Mouse (Mus musculus): ENCODE data around the gene Usp51.
"Not testable (repeated sequence)": the region's sequence is repeated elsewhere in the genome, so short reads cannot be mapped to it uniquely, and the experiment has no call there.

The Usp51 gene

DNA sequence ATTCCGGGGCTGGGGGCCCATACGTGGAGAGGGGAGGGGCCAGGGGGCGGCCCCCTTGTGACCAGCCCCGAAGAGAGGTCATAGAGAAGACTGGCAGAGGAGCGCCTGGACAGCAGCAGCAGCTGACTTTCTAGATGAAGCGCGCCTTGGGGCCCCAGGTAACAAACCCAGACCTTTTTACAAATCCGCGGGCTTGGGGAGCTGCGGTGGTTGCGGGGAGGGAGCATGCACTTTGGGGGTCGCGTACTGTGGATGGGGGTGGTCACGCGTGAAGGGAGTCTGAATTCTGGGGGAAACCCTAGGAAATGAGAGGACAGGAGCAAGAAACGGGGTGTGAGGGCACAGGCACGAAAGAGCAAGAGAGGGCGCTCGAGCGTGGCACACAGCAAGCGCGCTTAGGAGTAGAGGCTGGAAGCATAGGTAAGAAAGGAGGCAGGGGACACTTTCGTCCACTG lies at the start of gene Usp51:
Gene Usp51, plus strand, starts transcription at position 83 of the 455 bp plus-strand sequence.
- DNase-seq (ENCODE audit: low spot score), result peak; percentile 35

DNA sequence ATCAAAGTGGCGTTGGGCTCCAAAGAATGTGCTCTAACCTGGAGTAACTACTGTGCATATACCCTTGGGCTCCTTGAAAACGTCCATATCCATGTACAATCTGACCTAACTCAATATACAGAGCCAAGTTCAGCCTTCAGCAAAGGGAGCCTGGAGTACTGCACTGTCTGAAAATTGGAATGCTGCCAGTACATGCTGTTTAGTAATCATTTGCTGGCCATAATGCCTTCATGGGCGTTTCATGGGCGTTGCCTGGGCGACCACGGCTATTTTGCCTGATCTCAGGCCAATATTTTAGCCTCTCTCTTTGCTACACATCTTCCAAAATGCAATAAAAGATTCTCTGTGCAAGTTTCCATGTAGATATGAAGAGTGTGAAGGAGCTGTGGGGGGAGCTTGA lies 36.7 kb upstream of the Usp51 start:
- peak; percentile 36 for DNase-seq (ENCODE audit: low spot score)

DNA sequence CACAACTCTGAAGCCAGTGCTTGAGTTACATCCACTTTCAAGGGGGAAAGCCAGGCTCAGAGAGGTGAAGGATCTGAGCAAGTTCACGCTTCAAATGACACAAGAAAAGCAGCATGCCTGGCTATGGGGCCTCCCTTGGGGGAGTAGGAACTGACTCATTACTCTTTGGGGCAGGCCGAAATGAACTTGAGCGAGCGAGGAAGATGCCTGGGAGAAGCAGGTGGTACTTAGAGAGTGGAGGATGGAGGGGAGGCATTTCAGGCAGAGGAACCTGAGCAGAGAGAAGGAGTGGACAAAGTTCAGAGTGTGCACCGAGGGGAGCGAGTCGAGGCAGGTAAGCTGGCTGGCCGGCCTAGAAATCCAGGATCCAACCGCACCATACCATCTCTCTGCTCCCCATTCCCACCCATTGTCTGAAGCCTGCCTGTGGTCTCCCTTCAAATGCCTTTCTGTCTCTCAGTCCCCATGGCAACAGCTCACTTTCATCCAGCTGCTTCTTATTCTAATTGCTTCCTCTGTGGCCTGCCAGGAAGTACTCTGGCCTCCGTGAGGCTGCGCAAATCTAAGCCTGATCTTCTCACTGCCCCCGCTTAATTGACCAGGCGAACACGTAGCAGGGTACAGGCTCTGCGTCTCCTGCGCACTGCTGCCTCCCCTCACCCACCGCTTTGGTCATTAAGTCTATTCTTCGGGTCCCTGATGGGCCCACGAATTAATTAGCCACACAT lies 32.6 kb upstream of the Usp51 start:
- not testable (repeated sequence) for DNase-seq (ENCODE audit: low spot score)

- peak; percentile 63 for DNase-seq (ENCODE audit: low spot score)
Observed at GRCm38 (mm10) chrX:152974204-152974661, 32.0 kb upstream of the Usp51 start.

GRCm38 (mm10) chrX:152976538-152976937 lies 29.7 kb upstream of the Usp51 start:
- no peak for DNase-seq (ENCODE audit: low spot score)

- DNase-seq (ENCODE audit: low spot score), result no peak
Observed at GRCm38 (mm10) chrX:152985009-152985408, 21.3 kb upstream of the Usp51 start.

DNA sequence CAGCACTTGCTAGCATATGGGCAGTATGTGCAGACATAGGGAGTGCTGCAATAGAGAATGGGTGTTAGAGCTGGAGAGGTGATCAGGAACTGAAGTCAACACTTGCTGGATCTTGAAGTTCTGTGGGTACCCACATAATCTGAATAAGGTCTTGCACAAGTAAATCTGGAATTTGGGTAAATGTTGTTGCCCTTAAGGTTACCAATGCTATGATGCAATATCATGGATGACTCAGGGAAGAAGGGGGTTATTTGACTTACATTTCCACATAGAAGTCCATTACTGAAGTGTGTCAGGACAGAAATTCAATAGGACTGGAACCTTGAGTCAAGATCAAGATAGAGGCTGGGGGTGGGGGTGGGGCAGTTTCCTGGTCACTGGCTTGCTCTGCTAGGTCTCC lies 16.4 kb upstream of the Usp51 start:
- not testable (repeated sequence) for DNase-seq (ENCODE audit: low spot score)

- not testable (repeated sequence) for DNase-seq (ENCODE audit: low spot score)
Observed at GRCm38 (mm10) chrX:152996105-152996504, 10.2 kb upstream of the Usp51 start.

GRCm38 (mm10) chrX:153007021-153007684 lies 884 bp downstream of the Usp51 start:
- peak; percentile 72 for DNase-seq (ENCODE audit: low spot score)

DNA sequence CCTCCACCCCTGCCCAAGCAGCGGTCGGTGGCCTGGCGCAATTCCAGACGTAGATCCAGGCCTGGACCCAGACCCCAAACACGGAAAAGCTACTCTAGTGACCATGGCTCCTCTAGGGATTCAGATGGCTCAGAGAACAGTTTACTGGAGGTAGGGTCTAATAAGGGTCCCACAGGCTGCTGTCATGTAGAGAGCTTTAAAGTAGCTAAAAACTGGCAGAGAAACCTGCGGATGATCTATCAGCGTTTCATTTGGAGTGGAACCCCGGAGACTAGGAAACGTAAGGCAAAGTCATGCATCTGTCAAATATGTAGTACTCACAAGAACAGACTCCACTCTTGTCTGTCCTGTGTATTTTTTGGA lies 1.4 kb downstream of the Usp51 start:
- no peak for DNase-seq (ENCODE audit: low spot score)

DNA sequence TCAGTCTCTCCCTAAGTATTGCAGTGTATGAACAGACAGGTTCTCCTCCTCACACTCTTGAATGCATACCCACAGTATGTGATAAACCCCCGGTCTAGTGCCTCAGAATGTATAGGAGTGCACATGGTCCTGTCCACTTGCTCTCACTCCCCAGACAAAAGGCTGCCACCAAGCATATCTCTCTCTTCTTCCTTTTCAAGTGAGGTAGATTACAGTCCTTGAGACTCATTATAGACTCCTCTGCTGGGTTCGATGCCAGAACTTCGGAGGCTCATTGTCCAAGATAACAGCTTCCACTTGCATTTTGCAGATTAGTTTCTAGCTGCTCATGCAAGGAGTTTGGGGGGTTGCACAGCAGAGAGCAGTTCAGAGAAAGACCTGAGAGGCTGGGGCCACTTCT lies 19.0 kb downstream of the Usp51 start:
- DNase-seq (ENCODE audit: low spot score), result not testable (repeated sequence)

DNA sequence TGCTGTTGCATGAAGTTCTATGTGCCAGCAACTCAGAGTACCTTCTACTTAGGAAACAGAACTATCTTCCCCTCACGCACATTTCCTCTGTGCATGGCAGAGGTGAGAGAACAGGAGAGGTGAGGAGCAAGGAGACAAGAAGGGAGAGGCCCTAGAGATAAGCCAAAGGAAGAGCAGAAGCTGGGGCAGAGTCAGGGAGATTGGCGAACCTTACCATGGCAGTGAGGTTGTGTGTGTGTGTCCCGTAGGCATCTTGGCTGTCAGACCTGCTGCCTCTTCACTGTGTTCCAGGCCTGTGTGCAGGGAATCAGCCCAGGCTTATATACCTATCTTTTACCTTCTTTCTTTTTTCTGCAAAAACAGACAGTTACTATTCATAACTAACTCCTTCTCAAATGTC lies 19.4 kb downstream of the Usp51 start:
- not testable (repeated sequence) for DNase-seq (ENCODE audit: low spot score)

DNA sequence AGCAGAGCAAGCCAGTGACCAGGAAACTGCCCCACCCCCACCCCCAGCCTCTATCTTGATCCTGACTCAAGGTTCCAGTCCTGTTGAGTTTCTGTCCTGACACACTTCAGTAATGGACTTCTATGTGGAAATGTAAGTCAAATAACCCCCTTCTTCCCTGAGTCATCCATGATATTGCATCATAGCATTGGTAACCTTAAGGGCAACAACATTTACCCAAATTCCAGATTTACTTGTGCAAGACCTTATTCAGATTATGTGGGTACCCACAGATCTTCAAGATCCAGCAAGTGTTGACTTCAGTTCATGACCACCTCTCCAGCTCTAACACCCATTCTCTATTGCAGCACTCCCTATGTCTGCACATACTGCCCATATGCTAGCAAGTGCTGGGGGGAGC lies 25.3 kb downstream of the Usp51 start:
- not testable (repeated sequence) for DNase-seq (ENCODE audit: low spot score)

DNA sequence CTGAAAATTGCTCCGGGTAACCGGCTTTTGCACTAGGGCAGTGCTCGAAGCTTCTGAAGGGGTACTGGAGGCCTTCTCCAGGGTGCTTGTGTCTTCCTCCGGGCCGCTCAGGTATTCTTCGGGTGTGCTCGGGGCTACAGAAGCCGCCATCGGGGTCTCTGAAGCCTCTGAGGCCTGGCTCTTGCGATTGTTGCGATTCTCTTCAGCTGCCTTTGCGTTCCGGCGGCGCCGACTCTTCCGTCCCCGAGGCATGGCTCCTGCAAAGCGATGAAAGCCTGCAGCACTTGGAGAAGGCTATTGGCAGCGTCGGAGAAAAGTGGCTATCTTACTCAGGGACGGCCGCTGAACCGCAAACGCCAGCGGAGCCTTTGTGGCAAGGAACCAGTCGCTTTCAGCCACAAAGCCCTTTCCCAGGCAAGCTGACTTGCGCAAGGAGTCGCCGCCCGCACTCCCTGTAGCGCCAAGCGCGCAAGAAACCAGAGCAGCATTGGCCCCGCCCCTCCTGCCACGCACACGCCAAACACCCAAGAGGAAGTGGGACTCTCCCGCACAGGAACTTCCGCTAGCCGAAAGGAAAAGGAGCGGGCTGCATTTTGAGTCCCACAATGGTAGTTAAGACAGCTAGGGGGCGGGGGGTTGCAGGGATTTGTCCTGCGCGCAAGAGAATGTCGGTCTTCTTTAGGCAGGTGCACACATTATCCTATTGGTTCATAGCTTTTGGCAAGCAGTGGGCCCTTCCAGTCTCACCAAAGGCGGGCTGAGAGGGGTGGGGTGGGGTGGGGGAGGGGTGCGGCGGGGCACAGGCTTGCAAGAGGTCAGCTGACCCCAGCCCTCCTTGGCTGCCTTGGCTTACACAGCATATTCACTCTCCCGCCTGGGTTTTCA lies 31.1 kb downstream of the Usp51 start, which contains the start of gene Mageh1:
Gene Mageh1, minus strand, starts transcription at position 489 of the 885 bp plus-strand sequence.
- peak; percentile 83 for DNase-seq (ENCODE audit: low spot score)

DNA sequence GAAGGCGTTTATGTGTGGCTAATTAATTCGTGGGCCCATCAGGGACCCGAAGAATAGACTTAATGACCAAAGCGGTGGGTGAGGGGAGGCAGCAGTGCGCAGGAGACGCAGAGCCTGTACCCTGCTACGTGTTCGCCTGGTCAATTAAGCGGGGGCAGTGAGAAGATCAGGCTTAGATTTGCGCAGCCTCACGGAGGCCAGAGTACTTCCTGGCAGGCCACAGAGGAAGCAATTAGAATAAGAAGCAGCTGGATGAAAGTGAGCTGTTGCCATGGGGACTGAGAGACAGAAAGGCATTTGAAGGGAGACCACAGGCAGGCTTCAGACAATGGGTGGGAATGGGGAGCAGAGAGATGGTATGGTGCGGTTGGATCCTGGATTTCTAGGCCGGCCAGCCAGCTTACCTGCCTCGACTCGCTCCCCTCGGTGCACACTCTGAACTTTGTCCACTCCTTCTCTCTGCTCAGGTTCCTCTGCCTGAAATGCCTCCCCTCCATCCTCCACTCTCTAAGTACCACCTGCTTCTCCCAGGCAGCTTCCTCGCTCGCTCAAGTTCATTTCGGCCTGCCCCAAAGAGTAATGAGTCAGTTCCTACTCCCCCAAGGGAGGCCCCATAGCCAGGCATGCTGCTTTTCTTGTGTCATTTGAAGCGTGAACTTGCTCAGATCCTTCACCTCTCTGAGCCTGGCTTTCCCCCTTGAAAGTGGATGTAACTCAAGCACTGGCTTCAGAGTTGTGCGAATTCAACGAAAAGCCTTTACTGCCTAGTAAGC lies 31.9 kb downstream of the Usp51 start:
- not testable (repeated sequence) for DNase-seq (ENCODE audit: low spot score)

Measured in testis, postnatal 10 days (tissue).